Mouse (Mus musculus): ENCODE results near the gene Phlpp1.

Phlpp1 gene

DNA sequence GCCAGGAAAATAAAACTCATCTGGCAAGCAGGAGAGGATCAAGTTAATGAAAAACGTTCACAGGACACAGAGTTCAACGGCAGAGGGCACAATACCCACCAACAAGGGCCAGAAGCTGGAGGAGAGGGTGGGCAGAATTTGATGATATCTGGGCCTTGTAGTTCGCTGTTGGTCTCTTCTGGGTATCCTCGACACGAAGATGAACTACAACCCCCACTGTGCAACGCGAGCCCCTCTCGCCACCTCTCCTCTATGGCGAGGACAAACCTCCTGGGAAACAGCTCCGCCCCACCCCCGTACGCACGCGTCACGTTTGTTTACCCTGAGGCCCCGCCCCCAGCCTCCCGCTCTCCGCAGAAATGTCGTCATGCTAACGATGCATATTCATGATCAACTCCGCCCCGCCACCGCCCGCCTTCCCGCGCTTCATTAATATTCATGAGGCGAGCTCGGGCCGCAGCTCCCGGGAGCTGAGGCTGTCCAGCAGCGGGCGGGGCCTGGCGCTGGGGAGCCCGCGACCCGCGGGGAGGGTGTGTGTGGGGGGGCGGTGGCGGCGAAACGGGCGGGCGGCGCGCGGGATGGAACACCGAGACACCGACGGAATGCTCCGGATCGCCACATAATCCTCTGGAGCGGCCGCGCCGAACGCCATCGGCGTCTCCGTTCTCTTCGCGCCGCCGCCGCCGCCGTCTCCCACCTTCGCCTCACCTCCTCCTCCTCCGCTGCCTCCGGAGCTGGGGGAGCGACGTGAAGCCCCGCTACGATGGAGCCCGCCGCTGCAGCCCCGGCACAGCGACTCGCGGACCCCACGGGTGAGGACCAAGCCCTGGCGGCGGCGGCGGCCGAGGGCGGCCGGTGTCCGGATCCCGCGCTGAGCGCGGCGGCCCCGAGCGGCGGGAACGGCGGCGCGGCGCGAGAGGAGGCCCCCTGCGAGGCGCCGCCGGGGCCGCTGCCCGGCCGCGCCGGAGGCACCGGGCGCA lies at the start of gene Phlpp1:
Gene Phlpp1 (plus strand): TSS at position 512 of the 980 bp plus-strand sequence.
- peak; percentile 99 for DNase-seq (ENCODE audit: extremely low read depth, low read depth)

DNA sequence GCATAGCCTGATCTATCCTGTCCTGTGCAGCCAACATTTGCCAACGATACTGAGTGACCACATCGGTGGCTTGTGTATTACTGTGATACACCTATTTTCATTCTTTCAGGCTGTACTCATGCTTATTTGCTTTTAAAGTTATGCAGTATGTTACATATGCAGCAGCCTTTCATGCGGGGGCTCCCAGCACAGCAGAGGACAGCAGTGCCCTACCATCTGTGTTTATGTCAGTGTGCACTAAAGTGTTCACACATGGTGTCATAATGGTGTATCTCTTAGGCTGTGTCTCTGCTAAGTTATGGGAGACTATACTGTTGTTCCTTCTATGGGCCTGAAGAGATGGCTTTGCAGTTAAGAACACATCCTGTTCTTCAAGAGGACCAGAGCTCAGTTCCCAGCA lies 45.0 kb upstream of the Phlpp1 start:
- no peak for DNase-seq (ENCODE audit: extremely low read depth, low read depth)

DNA sequence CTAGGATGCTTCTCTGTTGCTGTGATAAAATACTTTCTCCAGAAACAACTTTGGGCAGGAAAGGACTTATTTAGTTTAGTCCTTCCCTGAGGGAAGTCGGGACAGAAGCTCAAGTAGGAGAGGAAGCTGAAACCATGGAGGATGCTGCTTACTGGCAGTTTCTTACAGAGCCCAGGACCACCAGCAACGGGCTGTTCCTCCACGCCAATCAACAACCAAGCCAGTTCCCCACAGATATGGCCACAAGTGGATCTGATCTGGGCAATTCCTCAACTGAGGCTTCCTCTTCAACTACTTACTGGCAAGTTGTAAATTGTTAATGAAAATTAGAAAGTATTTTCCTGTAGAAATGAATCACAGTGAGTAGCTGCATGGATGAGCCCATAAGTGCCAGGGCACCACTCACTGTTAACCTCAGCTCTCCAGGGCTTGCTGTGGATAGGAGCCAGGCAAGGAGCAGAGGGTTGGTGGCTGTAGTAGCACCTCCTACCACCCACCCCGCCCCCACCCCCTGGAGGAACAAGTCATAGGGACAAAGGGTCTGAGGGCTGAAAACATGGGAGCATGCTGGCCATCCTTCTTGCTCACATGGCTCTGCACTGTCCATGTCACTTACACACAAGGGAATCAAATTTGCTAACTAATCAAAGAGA lies 39.7 kb upstream of the Phlpp1 start:
- no peak for DNase-seq (ENCODE audit: extremely low read depth, low read depth)

DNA sequence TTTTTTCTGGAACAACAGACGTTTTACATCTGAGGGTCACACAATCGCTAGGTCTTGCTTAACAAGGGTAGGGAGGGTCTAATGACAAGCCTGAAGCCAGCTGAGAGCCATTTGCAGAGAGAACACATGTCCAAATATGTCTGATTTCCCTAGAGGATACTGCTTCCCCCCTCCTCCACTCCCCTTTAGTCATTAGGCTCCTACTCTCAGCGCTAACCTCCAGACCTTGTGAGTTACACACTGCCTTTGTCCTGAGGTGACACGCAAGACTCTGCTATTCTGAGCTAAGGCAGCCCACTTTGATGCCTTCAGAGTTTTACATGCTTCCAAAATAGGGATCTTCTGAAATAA lies 39.2 kb upstream of the Phlpp1 start:
- DNase-seq (ENCODE audit: extremely low read depth, low read depth), result no peak

DNA sequence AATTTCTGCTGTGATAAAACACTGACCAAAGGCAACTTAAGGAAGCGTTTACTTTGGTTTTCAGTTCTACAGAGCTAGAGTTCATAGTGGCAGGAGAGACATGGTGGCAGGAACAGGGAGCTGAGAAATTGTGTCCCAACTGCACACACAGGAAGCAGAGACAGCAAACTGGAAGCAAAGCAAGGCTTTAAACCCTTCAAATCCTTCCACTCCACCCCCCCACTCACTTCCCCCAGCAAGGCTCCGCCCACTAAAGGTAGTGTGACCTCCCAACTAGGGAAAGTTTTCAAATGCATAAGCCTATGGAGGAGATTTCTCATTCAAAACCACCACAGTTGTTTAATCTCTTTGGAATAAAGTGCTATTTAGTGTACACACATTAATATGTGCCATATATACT lies 32.9 kb upstream of the Phlpp1 start:
- DNase-seq (ENCODE audit: extremely low read depth, low read depth), result no peak

DNA sequence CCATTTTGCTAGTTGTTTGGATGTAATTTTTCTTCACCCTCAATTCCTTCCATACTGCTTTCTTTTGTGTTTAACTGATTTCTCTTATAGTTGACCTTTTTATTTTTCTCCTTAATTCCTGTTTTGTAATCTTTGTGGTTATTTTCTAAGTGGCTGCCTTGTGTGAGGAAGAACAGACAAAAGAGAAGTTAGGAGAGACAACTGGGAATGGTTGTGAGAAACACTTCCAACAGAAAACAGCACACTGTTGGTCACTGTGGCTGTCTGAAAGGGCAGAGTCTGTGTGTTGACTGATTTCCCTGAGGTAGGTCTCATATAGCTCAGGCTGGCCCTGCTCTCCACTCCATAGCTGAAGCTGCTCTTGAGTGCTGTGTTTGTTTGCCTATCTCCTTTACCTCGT lies 32.4 kb upstream of the Phlpp1 start:
- DNase-seq (ENCODE audit: extremely low read depth, low read depth), result no peak

DNA sequence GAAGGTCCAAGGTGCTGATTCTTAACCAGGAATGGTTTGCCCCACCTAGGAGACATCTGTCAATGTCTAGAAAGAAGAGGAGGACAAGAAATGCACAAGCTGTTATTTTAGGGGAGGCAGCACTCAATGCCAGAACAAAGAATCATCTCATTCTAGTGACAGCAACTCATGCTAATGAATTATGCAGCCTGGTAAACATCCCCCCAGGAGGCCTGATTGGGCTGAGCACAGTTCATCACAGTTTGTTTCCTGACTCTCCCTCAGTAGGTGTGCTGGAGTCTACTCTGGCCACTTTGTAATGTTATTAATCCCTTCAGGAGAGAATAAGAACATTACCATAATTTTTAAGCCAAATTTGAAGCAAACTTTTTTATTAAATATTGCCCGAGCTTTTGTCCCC lies 29.5 kb upstream of the Phlpp1 start:
- DNase-seq (ENCODE audit: extremely low read depth, low read depth), result no peak

DNA sequence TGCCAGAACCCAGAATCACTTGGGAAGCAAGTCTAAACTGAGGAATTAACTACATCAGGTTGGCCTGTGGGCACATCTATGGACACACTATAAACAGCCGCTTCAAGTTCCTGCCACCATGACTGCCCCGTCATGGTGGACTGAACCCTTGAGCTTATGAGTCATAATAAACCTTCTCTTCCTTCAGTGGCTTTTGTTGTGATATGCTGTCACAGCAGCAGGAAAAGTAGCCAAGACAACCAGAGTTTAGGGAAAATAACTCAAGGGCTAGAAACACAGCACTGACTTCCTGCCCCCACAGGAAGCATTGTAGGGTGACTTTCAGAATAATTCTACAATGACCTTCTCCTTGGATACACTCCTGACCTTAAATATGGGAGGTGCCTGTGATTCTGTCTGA lies 27.0 kb upstream of the Phlpp1 start:
- DNase-seq (ENCODE audit: extremely low read depth, low read depth), result no peak

DNA sequence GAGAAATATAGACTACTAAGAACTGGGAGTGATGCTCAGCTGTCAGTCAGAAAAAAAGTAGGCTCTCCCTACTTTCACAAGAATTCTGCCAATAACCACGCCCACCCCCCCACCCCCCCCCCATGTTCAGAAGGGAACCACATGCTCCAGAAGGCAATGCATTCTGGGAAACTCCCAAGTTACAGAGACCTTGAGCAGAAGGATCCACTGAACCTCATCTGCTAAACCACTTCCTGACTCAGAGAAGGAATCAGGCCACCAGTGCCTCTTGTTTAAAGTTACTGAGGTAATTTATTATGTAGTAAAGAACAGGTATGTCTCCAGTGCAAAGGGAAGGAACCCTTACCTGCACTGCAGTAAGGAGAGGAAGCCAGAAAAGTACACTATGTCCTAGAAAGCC lies 26.5 kb upstream of the Phlpp1 start:
- no peak for DNase-seq (ENCODE audit: extremely low read depth, low read depth)

DNA sequence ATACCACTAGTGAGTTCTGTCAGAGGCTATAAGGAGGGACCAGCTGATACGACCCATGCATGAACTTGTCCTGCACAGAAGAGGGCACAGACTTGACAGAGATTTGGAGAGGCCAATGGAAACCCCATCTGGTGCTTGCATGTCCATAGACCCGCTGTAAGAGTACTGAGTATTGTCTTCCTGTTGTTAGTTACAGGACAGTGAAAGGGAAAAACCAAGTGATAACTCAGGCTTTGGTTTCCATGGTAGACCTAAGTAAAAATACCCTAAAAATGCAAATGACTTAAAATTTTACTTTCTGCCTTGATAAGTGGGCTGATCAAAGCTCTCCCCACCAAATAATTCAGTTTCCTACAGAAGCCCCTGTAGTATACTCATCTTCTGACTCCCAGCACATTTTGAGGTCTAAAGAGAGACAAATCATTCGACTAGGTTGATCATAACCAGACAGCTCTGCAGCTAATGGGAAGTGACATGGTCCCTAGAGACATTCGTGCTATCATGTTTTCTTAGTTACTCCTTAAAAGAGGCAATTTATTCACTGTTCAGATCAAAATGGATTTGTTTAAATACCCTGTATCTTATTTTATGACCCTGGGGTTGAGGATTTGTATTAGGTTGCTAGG lies 25.9 kb upstream of the Phlpp1 start:
- no peak for DNase-seq (ENCODE audit: extremely low read depth, low read depth)

DNA sequence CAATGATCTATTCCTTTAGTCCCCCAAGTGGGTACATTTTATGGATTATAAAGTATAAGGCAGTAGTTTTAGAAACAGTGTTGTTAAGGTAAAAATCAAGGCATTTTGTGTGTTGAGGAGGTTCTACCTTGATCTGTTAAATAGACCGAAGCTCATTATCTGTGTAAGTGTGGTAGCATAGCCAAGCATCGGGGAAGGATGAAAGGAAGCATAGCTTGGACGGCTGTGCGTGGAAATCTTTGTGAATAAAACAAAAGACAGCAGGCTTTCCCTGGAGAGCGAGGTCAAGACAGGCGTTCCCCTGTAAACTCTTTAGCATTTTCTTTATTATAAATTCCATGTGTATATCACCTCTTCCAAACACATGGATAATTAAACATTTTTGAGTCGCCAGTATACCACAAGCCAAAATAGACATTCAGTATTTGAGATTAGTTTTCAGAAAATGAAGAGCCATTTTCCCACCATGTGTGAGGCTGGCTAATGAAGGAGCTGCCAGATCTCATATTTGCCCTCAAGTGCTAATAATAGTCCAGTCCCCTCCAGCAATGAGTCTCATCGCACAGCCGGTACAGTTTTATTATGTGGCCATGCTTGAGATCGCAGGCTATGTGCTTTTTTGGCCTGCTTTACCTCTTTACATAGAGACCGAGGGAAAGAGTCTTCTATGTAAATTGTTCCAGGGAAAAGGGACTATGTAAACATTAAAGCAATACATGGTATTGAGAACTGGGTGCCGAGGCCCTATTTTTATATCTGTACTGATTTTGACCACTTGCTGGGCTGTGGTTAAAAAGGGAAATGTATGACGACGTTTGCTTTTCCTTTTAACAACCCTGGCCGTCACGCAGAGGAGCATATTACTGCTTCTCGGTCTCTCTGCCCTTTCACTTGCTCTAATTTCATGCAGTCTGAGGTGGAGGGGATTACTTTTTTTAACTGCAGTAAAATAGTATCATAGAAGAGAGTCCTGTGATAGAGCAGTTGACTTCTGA lies 22.9 kb upstream of the Phlpp1 start:
- no peak for DNase-seq (ENCODE audit: extremely low read depth, low read depth)

DNA sequence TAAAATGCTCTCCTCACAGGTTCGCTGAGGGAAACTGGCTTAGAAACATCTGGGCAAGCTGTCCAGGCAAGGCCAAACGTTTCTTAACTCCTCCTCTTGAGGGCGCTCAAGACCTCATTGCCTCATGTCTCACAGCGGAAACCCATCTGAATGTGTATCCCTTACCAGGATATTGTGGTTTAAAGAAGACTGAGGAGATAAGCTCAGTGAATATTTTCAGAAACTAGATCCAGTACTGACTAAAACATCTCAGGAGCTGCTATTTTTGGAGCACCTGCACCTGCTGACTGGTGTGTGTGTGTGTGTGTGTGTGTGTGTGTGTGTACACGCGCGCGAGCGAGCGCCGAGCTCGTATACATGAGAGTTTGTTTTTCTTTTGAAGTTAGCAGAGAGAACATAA lies 19.7 kb upstream of the Phlpp1 start:
- DNase-seq (ENCODE audit: extremely low read depth, low read depth), result peak; percentile 76

DNA sequence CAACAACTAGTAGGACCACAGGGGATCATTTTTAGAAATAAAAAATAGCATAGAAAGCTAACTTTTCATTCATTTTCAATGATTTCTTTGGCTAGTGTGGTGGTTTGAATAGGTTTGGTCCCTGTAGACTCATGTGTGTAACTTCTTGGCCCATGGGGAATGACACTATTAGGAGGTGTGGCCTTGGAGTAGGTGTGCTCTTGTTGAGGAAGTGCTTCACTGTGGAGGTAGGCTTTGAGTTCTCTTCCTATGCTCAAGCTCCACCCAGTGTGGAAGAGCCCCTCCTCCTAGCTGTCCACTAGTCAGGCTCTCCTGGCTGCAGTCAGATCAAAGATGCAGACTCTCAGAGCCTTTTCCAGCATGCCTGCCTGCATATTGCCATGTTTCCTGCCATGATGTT lies 18.8 kb upstream of the Phlpp1 start:
- DNase-seq (ENCODE audit: extremely low read depth, low read depth), result no peak

DNA sequence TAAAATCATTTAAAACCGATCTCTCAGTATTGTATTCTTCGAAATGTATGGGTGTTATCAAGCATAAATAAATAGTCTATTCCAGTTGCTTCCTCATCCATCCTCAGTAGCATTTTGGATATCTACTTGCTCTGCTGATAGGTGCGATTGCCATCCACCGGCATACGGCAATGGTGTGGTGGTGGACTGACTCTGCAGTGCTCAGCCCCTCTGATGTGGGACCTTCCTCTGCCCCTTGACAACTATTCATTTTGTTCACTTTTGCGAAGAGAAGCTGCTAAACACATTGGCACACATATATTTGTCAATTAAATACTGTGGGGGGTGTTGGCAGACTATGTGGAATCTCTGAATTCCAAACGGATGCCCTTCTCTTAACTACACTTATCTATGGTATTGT lies 17.0 kb upstream of the Phlpp1 start:
- DNase-seq (ENCODE audit: extremely low read depth, low read depth), result no peak

DNA sequence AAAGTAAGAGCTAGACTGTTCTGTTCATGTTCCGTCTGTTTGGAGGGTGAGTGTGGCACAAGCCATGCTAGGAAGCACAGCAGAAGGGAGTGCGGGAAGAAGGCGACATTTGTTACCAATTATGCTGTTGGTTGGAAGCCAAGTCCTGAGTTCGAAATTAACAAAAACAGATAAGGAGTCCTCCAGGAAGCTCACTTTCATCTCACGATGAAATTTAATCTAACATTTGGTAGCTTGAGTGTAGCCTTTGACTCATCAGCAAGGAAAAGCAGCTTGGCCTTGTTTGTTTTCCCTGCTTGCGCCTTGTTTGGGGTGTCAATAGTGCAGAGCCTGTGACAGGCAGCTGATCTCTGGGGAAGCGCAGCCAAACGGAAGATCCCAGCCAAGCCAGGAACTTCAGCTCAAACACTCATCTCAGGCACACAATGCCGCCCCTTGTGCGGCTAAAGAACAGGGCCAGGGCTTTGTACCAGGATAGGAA lies 16.4 kb upstream of the Phlpp1 start:
- DNase-seq (ENCODE audit: extremely low read depth, low read depth), result no peak

DNA sequence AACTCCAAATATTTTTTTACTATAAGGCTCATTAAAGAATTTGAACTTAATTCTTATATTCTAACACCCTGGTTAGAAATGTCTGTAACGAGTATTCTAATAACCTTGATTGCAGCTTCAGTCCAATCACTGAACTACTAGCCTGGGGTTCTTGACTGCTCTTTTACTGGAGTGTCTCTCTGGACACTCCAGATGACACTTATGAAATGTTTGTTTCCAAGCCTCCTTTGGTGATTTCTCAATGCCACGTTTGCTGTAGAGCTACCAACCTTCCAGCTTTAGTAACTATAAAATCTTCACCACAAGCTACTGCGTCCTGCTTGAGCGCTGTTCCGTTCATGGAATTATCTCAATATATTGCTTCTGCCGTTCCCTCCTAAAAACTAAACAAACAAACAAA lies 15.8 kb upstream of the Phlpp1 start:
- no peak for DNase-seq (ENCODE audit: extremely low read depth, low read depth)

DNA sequence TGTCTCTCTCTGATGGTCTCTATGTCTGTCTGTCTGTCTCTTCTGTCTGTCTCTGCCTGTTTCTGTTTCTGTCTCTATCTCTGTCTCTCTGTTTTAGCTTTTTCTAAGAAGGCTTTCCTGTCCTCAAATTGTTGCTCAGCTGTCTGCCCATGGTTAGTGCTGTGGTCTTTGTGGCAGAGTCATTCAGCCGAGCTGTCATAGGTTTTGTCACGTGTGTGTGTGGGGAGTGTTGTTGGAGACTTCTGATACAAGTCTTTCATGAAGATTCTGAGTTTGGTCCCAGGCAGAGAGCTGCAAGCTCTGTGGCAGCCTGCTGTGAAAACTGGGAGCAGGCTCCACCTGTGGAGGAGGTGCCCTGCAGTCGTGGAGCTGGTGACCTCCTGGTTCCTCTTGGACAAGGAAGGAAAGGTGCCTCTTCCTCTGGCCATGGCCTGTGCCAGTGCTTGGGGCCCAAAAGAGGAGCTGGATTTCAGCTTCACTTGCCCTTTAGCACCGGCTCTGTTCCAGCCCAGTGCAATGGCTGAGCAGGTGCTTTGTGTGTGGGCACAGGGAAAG lies 13.5 kb upstream of the Phlpp1 start:
- DNase-seq (ENCODE audit: extremely low read depth, low read depth), result no peak

DNA sequence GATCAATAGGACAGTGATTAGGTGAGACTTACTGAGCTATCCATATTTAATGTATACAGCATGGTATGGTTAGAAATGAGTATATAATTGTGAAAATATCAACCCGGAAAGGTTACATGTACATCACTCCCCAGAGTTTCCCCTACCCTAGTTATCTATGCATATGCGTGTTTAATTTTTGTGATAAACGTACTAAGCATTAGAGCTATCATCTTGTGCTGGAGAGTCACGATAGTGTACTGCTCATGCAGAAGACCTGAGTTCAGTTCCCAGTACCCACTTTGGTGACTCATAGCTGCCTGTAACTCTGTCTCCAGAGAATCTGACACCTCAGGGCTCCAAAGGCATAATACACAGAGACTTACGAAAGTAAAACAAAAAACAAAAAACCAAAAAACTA lies 11.9 kb upstream of the Phlpp1 start:
- DNase-seq (ENCODE audit: extremely low read depth, low read depth), result no peak

DNA sequence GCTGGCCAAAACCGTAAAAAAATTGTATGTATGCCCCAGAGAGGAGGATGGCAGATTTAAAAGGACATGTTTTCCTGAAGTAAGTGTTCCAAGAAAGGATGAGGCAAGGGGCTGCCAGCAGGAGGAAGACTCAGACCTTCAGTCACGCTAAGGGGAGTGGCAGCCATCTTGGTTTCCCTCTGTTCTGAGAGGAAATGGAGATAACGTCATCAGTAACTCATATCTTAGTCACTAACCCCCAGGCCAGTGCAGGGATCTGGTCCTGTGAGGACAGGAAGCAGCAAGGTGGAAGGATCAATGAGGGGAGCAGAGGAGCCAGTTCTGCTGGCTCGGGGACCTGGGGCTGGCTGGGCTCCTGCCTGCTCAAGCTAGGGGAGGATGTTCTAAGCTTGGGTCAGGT lies 10.6 kb upstream of the Phlpp1 start:
- DNase-seq (ENCODE audit: extremely low read depth, low read depth), result no peak

DNA sequence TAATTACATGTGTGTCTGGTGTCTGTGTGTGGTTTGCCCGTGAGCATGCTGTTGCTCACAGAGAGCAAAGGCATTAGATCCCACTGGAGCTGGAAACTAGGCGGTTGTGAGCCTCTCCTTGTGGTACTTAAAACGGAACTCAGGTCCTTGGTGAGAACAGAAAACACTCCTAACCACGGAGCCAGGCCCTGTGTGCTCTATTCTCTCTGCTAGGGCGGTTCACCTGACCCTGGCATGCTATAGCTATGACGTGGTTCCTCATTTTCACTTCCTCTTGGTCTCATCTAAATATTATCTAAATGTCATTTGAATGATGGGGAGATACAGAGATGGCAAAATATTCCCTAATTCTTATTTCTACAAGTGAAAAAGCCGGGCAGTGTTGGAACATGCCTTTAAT lies 9.0 kb upstream of the Phlpp1 start:
- peak; percentile 71 for DNase-seq (ENCODE audit: extremely low read depth, low read depth)

DNA sequence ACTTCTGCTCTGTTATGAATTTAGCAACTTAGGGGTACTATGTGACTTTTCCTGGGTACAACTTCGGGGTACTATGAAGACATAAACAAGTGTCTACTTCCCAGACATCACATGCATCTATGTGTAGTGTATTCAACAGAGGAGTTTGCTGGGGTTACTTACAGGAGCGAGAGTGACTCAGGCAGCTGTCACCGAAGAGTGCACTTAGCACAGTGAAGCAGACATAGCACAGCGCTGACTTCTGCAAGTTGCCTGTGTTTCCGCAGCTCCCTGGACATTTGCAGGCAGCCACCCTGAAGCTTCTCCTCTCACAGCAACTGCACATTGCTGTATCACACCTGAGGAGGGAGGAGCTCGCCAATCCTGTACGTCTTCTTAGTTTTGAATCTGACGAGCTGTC lies 8.2 kb upstream of the Phlpp1 start:
- DNase-seq (ENCODE audit: extremely low read depth, low read depth), result no peak
